Mouse (Mus musculus) cerebral cortex, adult 2 months (tissue): ENCODE results near the gene Rhog.

Experiments used
- WGBS: fragments of 180-500 bp; shearing (Covaris S2); methylation state at CpG from one replicate; pipeline ENCODE4 v1.1.7; 2018; 5-methylcytosine and 5-hydroxymethylcytosine counted together

Rhog gene

GRCm38 (mm10) chr7:102222336-102222735, 33.5 kb downstream of the Rhog start:
- WGBS: 1% methylated on average over 9 of the region's 13 CpGs

- WGBS: 13% methylated on average over 1 of the region's 1 CpGs
These were observed 34.0 kb downstream of the Rhog start for GRCm38 (mm10) chr7:102221899-102222298.

- WGBS: 48% methylated on average over 3 of the region's 3 CpGs
These were observed 44.8 kb downstream of the Rhog start for GRCm38 (mm10) chr7:102211071-102211470.

GRCm38 (mm10) chr7:102209756-102210721, 45.8 kb downstream of the Rhog start, which contains the start of the genes Nup98 and Pgap2:
Gene Nup98 (minus strand): TSS chr7:102210176.
Gene Pgap2 (plus strand): TSS chr7:102210208.
- under 1% methylated on average over 81 of the region's 87 CpGs for WGBS

- WGBS: 39% methylated on average over 4 of the region's 4 CpGs
These were observed 47.0 kb downstream of the Rhog start for GRCm38 (mm10) chr7:102208806-102209363.

GRCm38 (mm10) chr7:102205646-102206045, 50.2 kb downstream of the Rhog start:
- WGBS: 85% methylated on average over 1 of the region's 1 CpGs

- 49% methylated on average over 3 of the region's 3 CpGs for WGBS
These were observed 51.5 kb downstream of the Rhog start for GRCm38 (mm10) chr7:102204296-102204857.

- WGBS: 75% methylated on average over 3 of the region's 3 CpGs
These were observed 55.3 kb downstream of the Rhog start for GRCm38 (mm10) chr7:102200576-102200975.

- 98% methylated on average over 1 of the region's 1 CpGs for WGBS
These were observed 63.5 kb downstream of the Rhog start for GRCm38 (mm10) chr7:102192356-102192755.
